ENCODE assay signal across 8 mouse cellular contexts in the genomic region with DNA sequence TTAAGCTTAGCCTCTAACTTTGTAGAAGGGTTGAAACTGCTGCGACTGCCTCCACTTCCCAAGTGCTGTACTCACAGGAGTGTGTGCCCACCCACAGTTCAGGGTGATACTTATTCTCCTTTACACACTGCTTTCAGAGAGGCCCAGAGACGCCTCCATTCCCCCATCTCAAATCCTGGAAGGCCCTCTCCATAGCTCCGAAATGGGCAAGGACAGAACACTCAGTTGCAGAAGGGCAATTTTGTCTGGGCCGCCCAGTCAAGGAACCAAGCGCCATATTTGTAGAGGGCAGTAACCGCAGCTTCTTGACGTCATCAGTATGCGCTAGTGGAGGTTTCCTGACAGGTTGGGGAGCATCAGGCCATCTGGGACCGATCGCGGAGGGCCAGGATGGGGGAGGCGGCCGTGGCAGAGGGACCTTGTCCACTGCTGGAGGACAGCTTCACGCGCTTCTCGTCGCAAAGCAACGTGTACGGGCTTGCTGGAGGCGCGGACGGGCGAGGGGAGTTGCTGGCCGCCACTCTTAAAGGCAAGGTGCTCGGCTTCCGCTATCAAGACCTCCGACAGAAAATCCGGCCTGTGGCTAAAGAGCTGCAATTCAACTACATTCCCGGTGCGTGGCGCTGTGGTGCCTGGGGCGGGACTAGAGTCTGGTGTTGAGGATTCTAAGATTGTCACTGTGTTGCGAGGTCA. TPM values are rescaled to one million over a fixed set of nuclear protein-coding genes. Genes with fewer than 3 reads are reported as not detected.
DNase-seq lines count a peak whose midpoint lies in the region; ATAC-seq and TF ChIP-seq lines count a peak whose summit lies in the region.

Gene Kptn (plus strand): TSS at position 327 of the 693 bp plus-strand sequence.

- H3K4me3 ChIP-seq in gastrocnemius, adult 2 months = peak within 1 kb of the TSS; percentile 80
- H3K4me3 ChIP-seq in hindbrain, postnatal 0 days (ENCODE audit: low read length) = peak within 1 kb of the TSS; percentile 83
- peak within 1 kb of the TSS; percentile 74 for H3K4me3 ChIP-seq in left cerebral cortex, adult 2 months

- intact Hi-C loops in gastrocnemius, adult 2 months (cut with DNase I) = loop anchor here (2.0 kb wide), 1 partner anchor 21 kb away; the partner anchor contains the start of gene Napa
- intact Hi-C loops in left cerebral cortex, adult 2 months (cut with DNase I) = loop anchor here (2.0 kb wide), 1 partner anchor 21 kb away; the partner anchor contains the start of gene Napa

- WGBS in hindbrain, postnatal 0 days = 2% methylated on average over 33 of the region's 33 CpGs

- peak; percentile 94 for DNase-seq in ZHBTc4 (ENCODE audit: low read depth, low spot score)
- peak; percentile 92 for DNase-seq in gastrocnemius, adult 2 months
- DNase-seq in hindbrain, postnatal 0 days (ENCODE audit: low spot score) = peak; percentile 96
- peak; percentile 89 to 96 for DNase-seq in left cerebral cortex, adult 2 months (ENCODE audit: extremely low spot score in 1 of 2, low spot score in 2 of 2)
- DNase-seq in right cerebral cortex, adult 2 months (ENCODE audit: low spot score in 2 of 2) = peak; percentile 91 to 93
- DNase-seq in urinary bladder, postnatal 14 days (ENCODE audit: low spot score) = peak; percentile 88

- H3K27ac ChIP-seq in gastrocnemius, adult 2 months = peak within 1 kb of the TSS; percentile 91
- peak within 1 kb of the TSS; percentile 94 for H3K27ac ChIP-seq in hindbrain, postnatal 0 days
- peak within 1 kb of the TSS; percentile 99 for H3K27ac ChIP-seq in left cerebral cortex, adult 2 months

- H3K4me1 ChIP-seq in hindbrain, postnatal 0 days (ENCODE audit: insufficient read depth, low read length) = peaks cover 11% of the 10 kb centered on the region; the same call in 1 of the 2 replicates

- peak; percentile 94 for TF ChIP-seq CTCF in gastrocnemius, adult 2 months (IDR thresholded peaks at IDR 0.05)
- TF ChIP-seq CTCF in hindbrain, postnatal 0 days (IDR thresholded peaks at IDR 0.05; ENCODE audit: low read depth) = peak; percentile 96
- TF ChIP-seq CTCF in left cerebral cortex, adult 2 months (IDR thresholded peaks at IDR 0.05) = peak; percentile 96

- peaks cover 27% of the 10 kb centered on the region for H3K36me3 ChIP-seq in hindbrain, postnatal 0 days (ENCODE audit: insufficient read depth, low read length)

- ATAC-seq in common myeloid progenitor, adult 5-6 weeks (replicated peaks; ENCODE audit: low read depth, poor library complexity, severe bottlenecking) = peak; percentile 93
- ATAC-seq in hindbrain, postnatal 0 days = peak; percentile 92
- ATAC-seq in megakaryocyte, adult 5-6 weeks (ENCODE audit: poor library complexity, severe bottlenecking) = peak; percentile 94

- H3K9ac ChIP-seq in hindbrain, postnatal 0 days (replicated peaks; ENCODE audit: low read length) = peak within 1 kb of the TSS; percentile 71

- no peaks in the 10 kb centered on the region for H3K27me3 ChIP-seq in hindbrain, postnatal 0 days (ENCODE audit: insufficient read depth, low read length)

- H3K9me3 ChIP-seq in hindbrain, postnatal 0 days (ENCODE audit: low read length) = no peaks in the 10 kb centered on the region

- H3K4me2 ChIP-seq in hindbrain, postnatal 0 days (ENCODE audit: low read depth, low read length) = peak within 1 kb of the TSS; percentile 65

RNA-seq across cellular contexts. Expression of gene Kptn, which starts in this region (rescaled TPM):
- 6.5 and 6.8 TPM in 2 replicates for total RNA-seq in common myeloid progenitor, adult 5-6 weeks (2017)
- total RNA-seq in gastrocnemius, adult 2 months (2021) = 10 to 100 TPM; 10.3 to 16.0 TPM
- 33.3 and 41.7 TPM in 2 replicates for total RNA-seq in hindbrain, postnatal 0 days (2014; rRNA removed)
- polyA plus RNA-seq in hindbrain, postnatal 0 days (2015; fragmentation: Nextera tagmentation; extraction: Ambion mirVana) = 33.2 and 35.8 TPM in 2 replicates
- total RNA-seq in left cerebral cortex, adult 2 months (2021) = 10 to 100 TPM; 42.9 to 46.3 TPM
- total RNA-seq in megakaryocyte, adult 5-6 weeks (2015) = 8.9 and 9.9 TPM in 2 replicates
- 9.7 and 18.9 TPM in 2 replicates for total RNA-seq in megakaryocyte, adult 5-6 weeks (2017)

Comparison
In these comparisons a context has a peak if more than half of its experiments do, and no peak if none do; other contexts are left out.
1. Peak in every context shown above with its lines: DNase-seq, ATAC-seq, H3K4me3 ChIP-seq and H3K27ac ChIP-seq.